Mouse (Mus musculus): ENCODE data around the gene Armh1. TPM values are rescaled to one million over a fixed set of nuclear protein-coding genes. Genes with fewer than 3 reads are reported as not detected.

Gene Armh1
- polyA plus RNA-seq (2015; fragmentation: Nextera tagmentation; extraction: Ambion mirVana), result 0.65 and 0.68 TPM in 2 replicates

DNA sequence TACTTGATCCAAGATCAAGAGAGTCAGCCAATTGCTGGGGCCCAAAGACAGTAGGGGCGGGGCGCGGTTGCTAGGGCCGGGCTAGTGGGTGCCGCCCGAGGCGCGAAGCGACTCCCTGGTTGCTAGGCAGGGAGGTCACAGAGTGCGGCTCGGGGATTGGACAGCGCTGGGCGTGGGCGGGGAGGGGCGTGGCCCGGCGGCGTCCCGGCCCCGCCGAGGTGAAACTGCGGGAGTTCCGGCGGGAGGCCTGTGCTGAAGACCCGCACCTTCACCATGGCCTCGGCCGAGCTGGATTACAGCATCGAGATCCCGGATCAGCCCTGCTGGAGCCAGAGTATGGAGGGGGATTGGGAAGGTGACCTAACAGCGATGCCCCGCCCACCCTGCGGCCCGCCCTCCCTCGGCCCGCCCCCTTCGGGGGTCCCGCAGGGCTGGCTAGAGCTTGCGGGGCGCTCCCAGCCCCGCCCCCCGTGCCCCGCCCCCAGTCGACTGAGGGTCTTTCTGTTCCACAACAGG is at the start of gene Armh1, which contains the start of gene Tmem53:
Armh1 (minus strand) TSS at position 325 of the 516 bp plus-strand sequence.
Tmem53 (plus strand) TSS at position 151 of the 516 bp plus-strand sequence.
- 1% methylated on average over 26 of the region's 43 CpGs for WGBS
- no peaks in the 10 kb centered on the region for H3K27me3 ChIP-seq (replicated peaks; ENCODE audit: control insufficient read depth, insufficient read depth, low read length)
- H3K36me3 ChIP-seq (ENCODE audit: control insufficient read depth, insufficient read depth), result no peaks in the 10 kb centered on the region
- H3K9ac ChIP-seq (replicated peaks; ENCODE audit: low read depth, low read length), result peak within 1 kb of the TSS; percentile 76
- no peaks in the 10 kb centered on the region for H3K9me3 ChIP-seq (ENCODE audit: control insufficient read depth, low read length)
- H3K4me2 ChIP-seq (ENCODE audit: low read length), result peak within 1 kb of the TSS; percentile 77
- H3K4me3 ChIP-seq (replicated peaks; ENCODE audit: low read length), result peak within 1 kb of the TSS; percentile 73
- no peak within 1 kb of the TSS for H3K27ac ChIP-seq (ENCODE audit: low read length)
- H3K4me1 ChIP-seq (replicated peaks; ENCODE audit: control insufficient read depth, insufficient read depth, low read length), result peaks cover 7% of the 10 kb centered on the region
- ATAC-seq, result peak; percentile 96

DNA sequence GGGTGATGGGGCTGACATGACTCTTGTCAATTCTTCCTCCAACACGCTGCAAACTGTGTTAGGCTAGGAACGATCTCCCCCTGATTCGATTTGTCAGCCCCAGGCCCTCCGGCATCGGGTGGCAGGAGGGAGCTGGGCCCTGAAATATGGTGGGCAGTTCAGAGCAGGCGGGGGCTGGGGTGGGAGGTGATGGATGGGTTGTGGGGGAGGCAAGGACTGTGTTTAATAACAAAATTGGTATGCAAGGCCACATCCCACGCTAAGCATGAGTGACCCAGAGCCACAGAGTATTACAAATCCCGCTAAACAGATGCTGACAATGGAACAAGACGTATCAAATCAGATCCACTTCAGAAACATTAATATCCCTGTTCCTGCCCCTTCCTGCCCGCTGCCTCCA is 48.0 kb upstream of the Armh1 start:
- H3K27me3 ChIP-seq (replicated peaks; ENCODE audit: control insufficient read depth, insufficient read depth, low read length), result peaks cover 22% of the 10 kb centered on the region
- H3K9me3 ChIP-seq (ENCODE audit: control insufficient read depth, low read length), result no peaks in the 10 kb centered on the region
- 79% methylated on average over 10 of the region's 10 CpGs for WGBS
- no peak overlapping the region for H3K9ac ChIP-seq (replicated peaks; ENCODE audit: low read depth, low read length)
- no peak for ATAC-seq
- H3K4me2 ChIP-seq (ENCODE audit: low read length), result no peak overlapping the region
- no peaks in the 10 kb centered on the region for H3K36me3 ChIP-seq (ENCODE audit: control insufficient read depth, insufficient read depth)
- H3K27ac ChIP-seq (ENCODE audit: low read length), result no peak overlapping the region
- no peak overlapping the region for H3K4me3 ChIP-seq (replicated peaks; ENCODE audit: low read length)
- H3K4me1 ChIP-seq (replicated peaks; ENCODE audit: control insufficient read depth, insufficient read depth, low read length), result peaks cover 9% of the 10 kb centered on the region

DNA sequence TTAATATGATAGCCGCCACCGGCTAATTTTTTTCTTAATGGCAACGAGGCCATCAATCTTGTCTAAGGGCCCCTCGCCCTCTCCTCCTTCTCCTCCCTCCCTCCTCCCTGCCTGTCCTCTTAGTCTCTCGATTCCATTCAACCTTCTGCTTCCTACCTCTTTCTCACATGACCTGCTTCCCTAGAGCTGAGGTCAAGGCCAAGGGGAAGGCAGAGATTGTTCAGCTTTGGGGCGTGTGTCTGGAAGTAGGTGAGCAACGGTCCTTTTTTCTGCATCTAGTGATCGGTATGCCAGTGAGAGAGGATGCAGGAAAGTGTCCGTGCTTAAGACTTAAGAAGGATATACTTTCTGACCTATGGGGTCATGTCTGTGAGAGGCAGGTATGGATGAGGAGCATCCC is 45.9 kb upstream of the Armh1 start:
- Histone ChIP-seq H3K36me3 (ENCODE audit: control insufficient read depth, insufficient read depth) (no peaks in the 10 kb centered on the region), H3K9me3 (ENCODE audit: control insufficient read depth, low read length) (no peaks in the 10 kb centered on the region), H3K27me3 (replicated peaks; ENCODE audit: control insufficient read depth, insufficient read depth, low read length) (peaks cover 9% of the 10 kb centered on the region), H3K4me3 (replicated peaks; ENCODE audit: low read length) (no peak overlapping the region), H3K9ac (replicated peaks; ENCODE audit: low read depth, low read length) (no peak overlapping the region), H3K4me2 (ENCODE audit: low read length) (no peak overlapping the region), H3K27ac (ENCODE audit: low read length) (no peak overlapping the region), H3K4me1 (replicated peaks; ENCODE audit: control insufficient read depth, insufficient read depth, low read length) (no peaks in the 10 kb centered on the region)
- ATAC-seq, result no peak
- WGBS, result 84% methylated on average over 9 of the region's 9 CpGs

DNA sequence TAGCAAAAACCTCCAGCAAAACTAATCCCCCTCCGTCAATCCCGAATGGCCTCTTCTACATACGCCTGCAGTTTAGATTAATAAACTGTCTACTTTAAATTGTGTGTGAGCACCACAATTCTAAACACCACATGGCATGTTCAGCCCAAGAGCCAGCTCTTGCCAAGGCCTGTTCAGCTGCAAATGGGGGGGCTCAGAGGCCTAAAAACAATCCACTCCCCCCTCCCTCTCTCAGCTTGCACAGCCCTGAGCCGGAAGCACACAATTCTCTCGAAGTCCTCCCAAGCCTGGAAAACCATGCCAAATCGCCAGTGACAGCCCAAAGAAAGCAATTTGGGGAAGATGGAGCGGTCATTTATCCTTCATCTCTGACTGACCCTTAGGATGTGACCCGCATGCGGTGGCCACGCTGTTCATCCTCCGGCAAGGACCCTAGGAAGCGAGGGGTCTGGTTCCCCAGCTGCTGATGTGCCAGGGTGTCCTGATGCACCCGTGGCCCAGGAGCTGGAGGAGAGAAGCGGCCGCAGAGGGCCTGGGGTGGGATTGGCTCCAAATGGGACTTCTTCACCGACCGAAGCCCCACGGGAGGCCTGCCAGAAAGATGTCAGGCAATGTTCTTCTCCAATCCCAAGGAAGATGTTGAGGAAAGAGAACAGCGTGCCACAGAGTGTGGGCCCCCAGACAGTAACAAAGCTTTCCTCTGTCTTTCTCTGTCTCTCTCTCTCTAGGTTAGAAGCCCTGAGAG is 45.1 kb upstream of the Armh1 start:
- H3K27me3 ChIP-seq (replicated peaks; ENCODE audit: control insufficient read depth, insufficient read depth, low read length), result peaks cover 4% of the 10 kb centered on the region; the same call in 1 of the 2 replicates
- no peak overlapping the region for H3K4me2 ChIP-seq (ENCODE audit: low read length)
- H3K4me1 ChIP-seq (replicated peaks; ENCODE audit: control insufficient read depth, insufficient read depth, low read length), result no peaks in the 10 kb centered on the region
- no peaks in the 10 kb centered on the region for H3K9me3 ChIP-seq (ENCODE audit: control insufficient read depth, low read length)
- H3K9ac ChIP-seq (replicated peaks; ENCODE audit: low read depth, low read length), result no peak overlapping the region
- no peak overlapping the region for H3K4me3 ChIP-seq (replicated peaks; ENCODE audit: low read length)
- H3K27ac ChIP-seq (ENCODE audit: low read length), result no peak overlapping the region
- no peak for ATAC-seq
- WGBS, result 78% methylated on average over 19 of the region's 19 CpGs
- H3K36me3 ChIP-seq (ENCODE audit: control insufficient read depth, insufficient read depth), result no peaks in the 10 kb centered on the region

DNA sequence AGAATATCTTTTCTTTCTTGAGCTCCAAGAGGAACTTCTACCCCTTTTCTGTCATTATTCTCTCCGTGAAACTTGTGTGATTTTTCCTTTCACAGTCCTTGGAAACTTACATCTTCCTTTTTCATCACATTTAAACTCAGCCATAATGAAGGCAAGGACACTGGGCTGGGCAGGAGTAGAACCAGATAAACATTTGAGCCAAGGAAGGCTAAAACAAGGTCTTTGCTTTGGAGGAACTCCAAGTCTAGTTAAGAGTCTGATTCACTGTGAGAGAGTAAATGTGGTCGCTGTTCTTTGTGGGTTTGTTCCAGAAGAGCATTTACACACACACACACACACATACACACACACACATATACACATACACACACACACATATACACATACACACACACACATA is 39.8 kb upstream of the Armh1 start:
- no peak overlapping the region for H3K27ac ChIP-seq (ENCODE audit: low read length)
- no peak overlapping the region for H3K4me3 ChIP-seq (replicated peaks; ENCODE audit: low read length)
- 82% methylated on average over 2 of the region's 2 CpGs for WGBS
- ATAC-seq, result no peak
- peaks cover 21% of the 10 kb centered on the region for H3K4me1 ChIP-seq (replicated peaks; ENCODE audit: control insufficient read depth, insufficient read depth, low read length)
- no peaks in the 10 kb centered on the region for H3K9me3 ChIP-seq (ENCODE audit: control insufficient read depth, low read length)
- no peak overlapping the region for H3K4me2 ChIP-seq (ENCODE audit: low read length)
- no peak overlapping the region for H3K9ac ChIP-seq (replicated peaks; ENCODE audit: low read depth, low read length)
- H3K27me3 ChIP-seq (replicated peaks; ENCODE audit: control insufficient read depth, insufficient read depth, low read length), result no peaks in the 10 kb centered on the region
- H3K36me3 ChIP-seq (ENCODE audit: control insufficient read depth, insufficient read depth), result peaks cover 6% of the 10 kb centered on the region; the same call in 1 of the 2 replicates

DNA sequence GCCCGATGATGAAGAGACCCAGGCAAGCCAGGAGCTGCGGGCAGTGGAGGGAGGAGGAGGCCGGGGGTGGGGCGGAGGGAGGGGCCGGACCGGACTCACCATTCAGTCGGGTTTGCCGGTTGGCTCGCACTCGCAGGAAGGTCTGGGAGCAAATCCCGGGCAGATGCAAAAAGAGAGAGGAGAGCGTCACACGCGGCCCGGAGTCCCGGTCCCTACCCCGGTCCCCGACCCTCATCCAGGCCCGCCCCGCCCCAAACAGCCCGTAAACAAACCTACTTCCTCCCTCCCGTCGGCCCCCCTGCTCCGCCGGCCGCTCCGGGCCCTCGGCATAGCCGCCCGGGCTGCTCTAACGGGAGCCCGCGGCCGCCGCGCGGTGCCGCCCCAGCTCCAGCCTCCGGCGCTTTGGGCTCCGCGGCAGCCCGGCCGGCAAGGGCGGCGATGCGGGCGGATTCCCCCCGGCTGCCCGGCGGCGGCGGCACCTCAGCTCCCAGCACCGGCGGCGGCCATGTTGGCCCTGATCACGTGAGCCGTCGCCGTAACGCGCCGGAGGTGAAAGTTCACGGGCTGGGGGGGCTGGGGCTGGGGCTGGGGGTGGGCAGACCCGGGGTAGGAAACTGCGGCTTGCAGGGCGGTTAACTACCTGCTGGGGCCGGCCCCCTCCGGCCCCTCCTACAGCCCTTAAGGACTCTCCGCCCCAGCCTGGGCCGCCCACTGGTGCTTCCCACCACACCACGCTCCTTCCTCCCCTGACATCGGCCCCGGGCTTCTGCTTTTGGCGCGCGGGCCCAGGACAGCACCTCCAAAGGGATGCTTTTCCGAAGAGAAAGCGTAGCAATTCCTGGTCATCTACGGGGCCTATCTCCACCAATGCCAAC is 37.2 kb upstream of the Armh1 start:
- peaks cover 21% of the 10 kb centered on the region for H3K4me1 ChIP-seq (replicated peaks; ENCODE audit: control insufficient read depth, insufficient read depth, low read length)
- peak overlapping the region; percentile 71 for H3K4me3 ChIP-seq (replicated peaks; ENCODE audit: low read length)
- H3K36me3 ChIP-seq (ENCODE audit: control insufficient read depth, insufficient read depth), result peaks cover 10% of the 10 kb centered on the region; the same call in 1 of the 2 replicates
- H3K9ac ChIP-seq (replicated peaks; ENCODE audit: low read depth, low read length), result peak overlapping the region; percentile 82
- peak overlapping the region; percentile 85 for H3K4me2 ChIP-seq (ENCODE audit: low read length)
- ATAC-seq, result peak; percentile 86
- WGBS, result under 1% methylated on average over 79 of the region's 80 CpGs
- H3K27me3 ChIP-seq (replicated peaks; ENCODE audit: control insufficient read depth, insufficient read depth, low read length), result no peaks in the 10 kb centered on the region
- no peaks in the 10 kb centered on the region for H3K9me3 ChIP-seq (ENCODE audit: control insufficient read depth, low read length)
- peak overlapping the region; percentile 84 for H3K27ac ChIP-seq (ENCODE audit: low read length)

DNA sequence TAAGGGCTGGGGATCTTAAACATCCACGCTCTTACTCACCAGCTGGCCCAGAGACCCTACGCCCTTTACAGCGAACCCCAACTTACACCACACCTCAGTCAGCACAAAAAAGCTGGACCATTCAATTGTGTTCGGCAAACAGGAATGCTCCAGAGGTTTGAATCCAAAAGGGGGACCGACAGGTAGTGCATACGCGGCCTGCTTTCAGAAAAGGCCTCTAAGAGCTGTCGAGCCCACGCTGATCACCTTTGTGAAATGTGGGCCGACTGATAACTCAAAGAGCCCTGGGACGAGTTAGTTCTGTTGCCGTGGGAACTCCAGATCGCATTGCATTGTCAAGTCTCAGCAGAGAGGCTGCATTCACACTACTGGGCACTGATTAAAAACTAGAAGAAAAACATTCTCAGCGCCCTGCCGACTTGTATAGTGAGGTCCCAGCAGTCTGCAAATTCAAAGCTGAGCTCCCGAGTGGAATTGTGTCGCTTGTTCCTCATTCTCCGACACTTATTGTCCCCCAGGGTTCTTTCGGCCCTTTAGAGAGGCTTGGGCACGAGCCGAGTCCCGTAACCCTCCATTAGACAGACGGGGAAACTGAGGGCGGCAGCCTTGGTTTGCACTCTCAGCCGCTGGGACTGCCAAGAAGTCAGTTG is 36.5 kb upstream of the Armh1 start:
- ATAC-seq, result peak; percentile 29
- Histone ChIP-seq H3K4me3 (replicated peaks; ENCODE audit: low read length) (peak overlapping the region; percentile 71), H3K9me3 (ENCODE audit: control insufficient read depth, low read length) (no peaks in the 10 kb centered on the region), H3K4me1 (replicated peaks; ENCODE audit: control insufficient read depth, insufficient read depth, low read length) (peaks cover 29% of the 10 kb centered on the region), H3K27ac (ENCODE audit: low read length) (peak overlapping the region; percentile 84), H3K9ac (replicated peaks; ENCODE audit: low read depth, low read length) (peak overlapping the region; percentile 82), H3K27me3 (replicated peaks; ENCODE audit: control insufficient read depth, insufficient read depth, low read length) (no peaks in the 10 kb centered on the region), H3K4me2 (ENCODE audit: low read length) (peak overlapping the region; percentile 85), H3K36me3 (ENCODE audit: control insufficient read depth, insufficient read depth) (peaks cover 10% of the 10 kb centered on the region; the same call in 1 of the 2 replicates)
- WGBS, result 11% methylated on average over 25 of the region's 25 CpGs

DNA sequence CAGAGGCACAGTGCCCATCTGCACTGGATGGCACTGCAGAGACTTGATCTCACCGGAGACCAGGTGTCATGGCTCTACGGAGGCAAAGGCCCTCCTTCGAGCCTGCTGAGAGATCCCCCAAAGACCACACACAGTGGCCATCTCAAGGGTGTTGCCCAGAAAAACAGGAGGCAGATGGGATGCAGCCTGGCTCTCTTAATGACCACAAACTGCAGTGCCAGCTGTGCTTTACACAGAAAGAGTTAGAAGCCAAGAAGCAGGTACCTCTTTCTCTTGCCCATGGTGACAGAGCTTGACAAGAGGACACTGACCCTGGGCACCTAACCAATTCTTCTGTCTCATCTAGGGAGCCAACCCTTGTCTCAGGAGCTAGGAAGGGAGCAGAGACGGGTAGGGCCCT is 32.4 kb upstream of the Armh1 start:
- 57% methylated on average over 4 of the region's 4 CpGs for WGBS
- peaks cover 10% of the 10 kb centered on the region; the same call in 1 of the 2 replicates for H3K36me3 ChIP-seq (ENCODE audit: control insufficient read depth, insufficient read depth)
- no peak overlapping the region for H3K27ac ChIP-seq (ENCODE audit: low read length)
- H3K9me3 ChIP-seq (ENCODE audit: control insufficient read depth, low read length), result no peaks in the 10 kb centered on the region
- H3K4me2 ChIP-seq (ENCODE audit: low read length), result no peak overlapping the region
- no peaks in the 10 kb centered on the region for H3K27me3 ChIP-seq (replicated peaks; ENCODE audit: control insufficient read depth, insufficient read depth, low read length)
- no peak overlapping the region for H3K4me3 ChIP-seq (replicated peaks; ENCODE audit: low read length)
- no peak for ATAC-seq
- no peak overlapping the region for H3K9ac ChIP-seq (replicated peaks; ENCODE audit: low read depth, low read length)
- H3K4me1 ChIP-seq (replicated peaks; ENCODE audit: control insufficient read depth, insufficient read depth, low read length), result peaks cover 39% of the 10 kb centered on the region

Data from forebrain, embryonic 16.5 days (tissue).